Mouse (Mus musculus) MEL (cell line): ENCODE measurements at regions not wholly inside any gene's neighbourhood (a gene's known extent, or its start where the extent isn't known, plus 50 kb on each side); places are given as distances from the start of the nearest gene placed in this dataset.

Experiments
- CTCF ChIP-seq, 3 experiments: IDR thresholded peaks in 2 of 3; conservative IDR thresholded peaks in 1 of 3; 2 replicates each; pipeline ENCODE4 v1.5.1; 2011 to 2012; ENCODE audit warnings: low read length in 3 of 3, low read depth in 2 of 3, mild to moderate bottlenecking in 2 of 3, improper control_type of control experiment in 1 of 3, inconsistent platforms in 1 of 3, mixed read lengths in 1 of 3, moderate library complexity in 1 of 3; ENCODE audit not compliant: control insufficient read depth in 1 of 3, insufficient read depth in 1 of 3, poor library complexity in 1 of 3, severe bottlenecking in 1 of 3
- EP300 ChIP-seq, 2 experiments: IDR thresholded peaks; 2 replicates each; pipeline ENCODE4 v1.6.1; 2011; ENCODE audit warnings: improper control_type of control experiment in 2 of 2, low read length in 2 of 2, low read depth in 1 of 2, mild to moderate bottlenecking in 1 of 2
- ETS1 ChIP-seq: IDR thresholded peaks from 2 replicates; pipeline ENCODE4 v1.6.1; 2012; ENCODE audit warnings: low read depth, mild to moderate bottlenecking, inconsistent platforms, low read length, improper control_type of control experiment, moderate library complexity
- GATA1 ChIP-seq: IDR thresholded peaks from 2 replicates; pipeline ENCODE4 v1.6.1; 2011; ENCODE audit warnings: low read depth, low read length, improper control_type of control experiment
- MAFK ChIP-seq: IDR thresholded peaks from 2 replicates; pipeline ENCODE4 v1.6.1; 2011; ENCODE audit warnings: low read depth, mild to moderate bottlenecking, low read length, improper control_type of control experiment, borderline replicate concordance
- MAX ChIP-seq: IDR thresholded peaks from 2 replicates; pipeline ENCODE4 v1.6.1; 2011; ENCODE audit warnings: low read length, improper control_type of control experiment
- MEF2A ChIP-seq: IDR thresholded peaks from 2 replicates; pipeline ENCODE4 v1.6.1; 2014; ENCODE audit warnings: low read depth, mild to moderate bottlenecking, inconsistent platforms, low read length, improper control_type of control experiment; ENCODE audit not compliant: poor library complexity, insufficient replicate concordance, severe bottlenecking; ENCODE audit errors: extremely low read depth
- MYC ChIP-seq: IDR thresholded peaks from 2 replicates; pipeline ENCODE4 v1.6.1; 2011; ENCODE audit warnings: low read depth, mild to moderate bottlenecking, low read length, improper control_type of control experiment, moderate library complexity
- NELFE ChIP-seq: IDR thresholded peaks from 2 replicates; pipeline ENCODE4 v1.6.1; 2011; ENCODE audit warnings: low read depth, low read length, improper control_type of control experiment
- POLR2A ChIP-seq, 2 experiments: IDR thresholded peaks; 2 replicates each; pipeline ENCODE4 v1.6.1; 2011 to 2012; ENCODE audit warnings: low read length in 2 of 2, mild to moderate bottlenecking in 2 of 2, control low read depth in 1 of 2, improper control_type of control experiment in 1 of 2, low read depth in 1 of 2, moderate library complexity in 1 of 2; ENCODE audit not compliant: control insufficient read depth in 1 of 2, insufficient read depth in 1 of 2, poor library complexity in 1 of 2
- POLR2AphosphoS5 ChIP-seq: IDR thresholded peaks from 2 replicates; pipeline ENCODE4 v1.6.1; 2012; ENCODE audit warnings: low read depth, borderline replicate concordance, mild to moderate bottlenecking, inconsistent platforms, low read length, moderate library complexity, mixed read lengths
- RAD21 ChIP-seq: IDR thresholded peaks from 2 replicates; pipeline ENCODE4 v1.6.1; 2011; ENCODE audit warnings: mild to moderate bottlenecking, low read depth, low read length, improper control_type of control experiment
- USF1 ChIP-seq: IDR thresholded peaks from 2 replicates; pipeline ENCODE4 v1.6.1; 2014; ENCODE audit warnings: low read depth, mild to moderate bottlenecking, inconsistent platforms, low read length, improper control_type of control experiment, moderate library complexity
- ZC3H11A ChIP-seq: IDR thresholded peaks from 2 replicates; pipeline ENCODE4 v1.6.1; 2012; ENCODE audit warnings: low read depth, mild to moderate bottlenecking, inconsistent platforms, low read length, improper control_type of control experiment

GRCm38 (mm10) chr8:56915362-56915761 is 364.5 kb downstream of the Fbxo8 start:
- TF ChIP-seq CTCF (IDR thresholded peaks at IDR 0.05 in 2 of 3, conservative IDR thresholded peaks at IDR 0.05 in 1 of 3; ENCODE audit: control insufficient read depth in 1 of 3, insufficient read depth in 1 of 3, low read depth in 2 of 3, low read length in 3 of 3, poor library complexity in 1 of 3, severe bottlenecking in 1 of 3) (no peak), MEF2A (no peak), GATA1 (no peak), POLR2A (IDR thresholded peaks at IDR 0.05; ENCODE audit: control insufficient read depth in 1 of 2, insufficient read depth in 1 of 2, low read depth in 1 of 2, low read length in 2 of 2, poor library complexity in 1 of 2) (no peak), ZC3H11A (no peak), RAD21 (no peak), MAX (no peak), EP300 (IDR thresholded peaks at IDR 0.05; ENCODE audit: low read depth in 1 of 2, low read length in 2 of 2) (no peak), MAFK (no peak), USF1 (no peak), MYC (no peak), ETS1 (no peak), POLR2AphosphoS5 (no peak), NELFE (no peak)
